Mouse (Mus musculus) bone marrow, adult 2 months (tissue): Measurements from ENCODE around the gene Vegfa.

Experiments used
- CTCF ChIP-seq: fragments of 200-500 bp; IDR thresholded peaks from 2 replicates; pipeline ENCODE4 v1.5.1; 2011; ENCODE audit warnings: low read length, control low read depth; ENCODE audit not compliant: control insufficient read depth, insufficient read depth
- POLR2A ChIP-seq: fragments of 200-500 bp; IDR thresholded peaks from 2 replicates; pipeline ENCODE4 v1.6.1; 2011; ENCODE audit warnings: low read depth, mild to moderate bottlenecking, control low read depth, low read length, borderline replicate concordance; ENCODE audit not compliant: control insufficient read depth

DNA sequence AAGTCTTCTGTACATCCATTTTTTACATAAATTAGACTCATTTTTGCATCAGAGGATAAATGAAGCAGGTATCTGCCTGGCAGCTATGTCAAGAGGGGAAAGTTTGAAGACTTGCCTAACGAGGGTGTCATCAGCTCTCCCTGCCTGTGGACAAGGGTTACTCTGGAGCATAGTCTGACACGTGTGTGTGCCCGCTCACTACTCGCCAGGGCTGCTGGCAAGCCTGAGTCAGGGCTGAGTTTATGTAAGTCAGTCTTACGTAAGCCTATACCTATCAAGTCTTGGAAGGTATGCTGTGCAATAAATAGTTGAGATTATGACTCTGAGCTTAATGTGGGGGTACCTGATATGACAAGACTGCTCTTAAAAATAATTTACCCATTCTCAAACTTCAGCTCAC, 19.2 kb upstream of the Vegfa start:
- TF ChIP-seq POLR2A (no peak), CTCF (no peak)
